Mouse (Mus musculus) limb, embryonic 14.5 days (tissue): ENCODE results near the gene Med21. TPM values are rescaled to one million over a fixed set of nuclear protein-coding genes. Genes with fewer than 3 reads are reported as not detected.

Source experiments
- ATAC-seq: fragments of 200-750 bp; cut with Nextera tagmentation; 2 replicates; pipeline ENCODE4 v1.8.0; 2017; ENCODE audit warnings: low read depth, moderate number of reproducible peaks, moderate TSS enrichment; ENCODE audit not compliant: low FRiP score
- DNase-seq: peaks from one replicate; pipeline ENCODE4 v3.0.0-alpha.2; 2015; ENCODE audit warnings: low spot score
- H3K27ac ChIP-seq: fragments of 300-500 bp; sonication (generic); replicated peaks from 2 replicates; pipeline ENCODE4 v1.5.1; 2014; ENCODE audit warnings: low read depth, mild to moderate bottlenecking, low read length, moderate library complexity, mixed read lengths
- H3K27me3 ChIP-seq: fragments of 300-500 bp; sonication (generic); 2 replicates; pipeline ENCODE4 v1.6.1; 2014; ENCODE audit warnings: low read length, mixed read lengths; ENCODE audit not compliant: control insufficient read depth, insufficient read depth
- H3K36me3 ChIP-seq: fragments of 300-500 bp; sonication (generic); 2 replicates; pipeline ENCODE4 v1.6.1; 2014; ENCODE audit warnings: mild to moderate bottlenecking, low read length, moderate library complexity, mixed read lengths; ENCODE audit not compliant: control insufficient read depth, insufficient read depth
- H3K4me1 ChIP-seq: fragments of 300-500 bp; sonication (generic); 2 replicates; pipeline ENCODE4 v1.6.1; 2014; ENCODE audit warnings: antibody characterized with exemption, low read length, mixed read lengths; ENCODE audit not compliant: control insufficient read depth, insufficient read depth
- H3K4me2 ChIP-seq: fragments of 300-500 bp; sonication (generic); replicated peaks from 2 replicates; pipeline ENCODE4 v1.6.1; 2014; ENCODE audit warnings: low read depth, mild to moderate bottlenecking, low read length, moderate library complexity; ENCODE audit not compliant: severe bottlenecking
- H3K4me3 ChIP-seq: fragments of 300-500 bp; sonication (generic); replicated peaks from 2 replicates; pipeline ENCODE4 v1.5.1; 2014; ENCODE audit warnings: low read length
- H3K9ac ChIP-seq: fragments of 300-500 bp; sonication (generic); 2 replicates; pipeline ENCODE4 v1.6.1; 2014; ENCODE audit warnings: mild to moderate bottlenecking, low read depth, low read length, moderate library complexity; ENCODE audit not compliant: severe bottlenecking
- H3K9me3 ChIP-seq: fragments of 300-500 bp; sonication (generic); 2 replicates; pipeline ENCODE4 v1.6.1; 2016; ENCODE audit warnings: low read length; ENCODE audit not compliant: control insufficient read depth
- POLR2A ChIP-seq: fragments of 200-500 bp; IDR thresholded peaks from 2 replicates; pipeline ENCODE4 v1.8.0; 2012; ENCODE audit warnings: inconsistent platforms, mild to moderate bottlenecking, moderate library complexity, borderline replicate concordance; ENCODE audit not compliant: insufficient read depth, insufficient read length; ENCODE audit errors: extremely low read depth
- WGBS: fragments of 180-500 bp; shearing (Covaris S2); extraction: QIAGEN DNeasy Blood & Tissue Kit; methylation state at CpG from one replicate; pipeline ENCODE4 v1.1.7; 2014; 5-methylcytosine and 5-hydroxymethylcytosine counted together
- polyA plus RNA-seq, 2 experiments: library from polyadenylated mRNA; depleted of rRNA in 1 of 2; stranded (reverse) in 1 of 2; unstranded in 1 of 2; fragments of >200 nt; fragmentation: Nextera tagmentation in 1 of 2; extraction: Ambion mirVana in 1 of 2; gene quantifications; 2 replicates each; pipeline versions ENCODE4 v1.2.1 to v1.2.3; 2012 to 2014

Gene Med21
- polyA plus RNA-seq, 2 experiments, result 116 to 141 TPM

DNA sequence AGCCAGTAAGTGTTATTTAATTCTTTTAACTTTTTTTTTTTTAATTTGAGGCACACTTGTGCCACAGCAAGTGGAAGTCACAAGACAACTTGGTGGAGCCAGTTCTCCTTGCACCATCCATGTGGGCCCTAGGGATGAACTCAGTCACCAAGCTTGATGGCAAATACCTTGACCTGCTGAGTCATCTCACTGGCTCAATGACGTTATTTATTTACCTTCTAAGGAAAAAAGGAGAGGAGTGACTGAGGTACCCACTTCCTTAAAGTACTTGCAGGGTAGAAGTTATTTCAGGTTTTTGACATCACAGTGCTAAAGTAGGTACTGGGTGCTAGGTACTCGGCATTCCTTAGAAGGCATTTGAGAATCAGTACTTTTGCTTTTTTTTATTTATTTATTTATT lies 23.1 kb downstream of the Med21 start:
- Histone ChIP-seq H3K36me3 (no peaks in the 10 kb centered on the region), H3K4me3 (no peak overlapping the region), H3K9ac (no peak overlapping the region), H3K9me3 (no peaks in the 10 kb centered on the region), H3K27ac (no peak overlapping the region), H3K27me3 (no peaks in the 10 kb centered on the region), H3K4me2 (no peak overlapping the region), H3K4me1 (no peaks in the 10 kb centered on the region)
- no peak for TF ChIP-seq POLR2A
- DNase-seq (no peak), ATAC-seq (no peak)
- WGBS, result 82% methylated on average over 2 of the region's 2 CpGs

- Histone ChIP-seq H3K27me3 (no peaks in the 10 kb centered on the region), H3K9ac (no peak overlapping the region), H3K9me3 (no peaks in the 10 kb centered on the region), H3K4me3 (no peak overlapping the region), H3K4me1 (no peaks in the 10 kb centered on the region), H3K27ac (no peak overlapping the region), H3K36me3 (no peaks in the 10 kb centered on the region), H3K4me2 (no peak overlapping the region)
- TF ChIP-seq POLR2A, result no peak
- WGBS, result 80% methylated on average over 6 of the region's 6 CpGs
- ATAC-seq (no peak), DNase-seq (no peak)
Measured at GRCm38 (mm10) chr6:146666811-146667210, 24.5 kb downstream of the Med21 start.

DNA sequence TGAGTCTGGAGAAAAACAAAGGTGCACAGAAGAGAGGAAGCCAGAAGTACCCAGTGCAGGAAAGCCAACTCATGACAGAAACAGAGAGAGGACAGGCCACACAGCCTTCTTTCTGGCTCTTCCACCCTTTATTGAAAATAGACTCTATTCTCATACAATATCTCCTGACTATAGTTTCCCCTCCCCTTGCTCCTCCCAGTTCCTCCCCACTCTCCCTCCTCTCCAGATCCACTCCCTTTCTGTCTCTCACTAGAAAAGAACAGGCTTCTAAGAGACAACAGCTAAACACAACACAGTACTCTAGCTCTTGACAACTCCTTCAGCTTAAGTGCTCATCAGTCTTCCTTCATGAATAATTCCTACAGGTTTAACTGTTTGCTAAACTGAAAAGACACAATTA lies 26.3 kb downstream of the Med21 start:
- Histone ChIP-seq H3K27me3 (no peaks in the 10 kb centered on the region), H3K9ac (no peak overlapping the region), H3K4me1 (no peaks in the 10 kb centered on the region), H3K36me3 (no peaks in the 10 kb centered on the region), H3K9me3 (no peaks in the 10 kb centered on the region), H3K27ac (no peak overlapping the region), H3K4me3 (no peak overlapping the region), H3K4me2 (no peak overlapping the region)
- no peak for ATAC-seq
- DNase-seq, result no peak
- no peak for TF ChIP-seq POLR2A

GRCm38 (mm10) chr6:146670956-146671855 lies 28.9 kb downstream of the Med21 start:
- H3K27me3 ChIP-seq, result no peaks in the 10 kb centered on the region
- no peak for TF ChIP-seq POLR2A
- 86% methylated on average over 15 of the region's 15 CpGs for WGBS
- H3K36me3 ChIP-seq, result no peaks in the 10 kb centered on the region
- H3K4me1 ChIP-seq, result no peaks in the 10 kb centered on the region
- H3K9me3 ChIP-seq, result no peaks in the 10 kb centered on the region
- ATAC-seq, result no peak
- H3K27ac ChIP-seq, result no peak overlapping the region
- no peak overlapping the region for H3K4me3 ChIP-seq
- no peak overlapping the region for H3K4me2 ChIP-seq
- DNase-seq, result no peak
- no peak overlapping the region for H3K9ac ChIP-seq

DNA sequence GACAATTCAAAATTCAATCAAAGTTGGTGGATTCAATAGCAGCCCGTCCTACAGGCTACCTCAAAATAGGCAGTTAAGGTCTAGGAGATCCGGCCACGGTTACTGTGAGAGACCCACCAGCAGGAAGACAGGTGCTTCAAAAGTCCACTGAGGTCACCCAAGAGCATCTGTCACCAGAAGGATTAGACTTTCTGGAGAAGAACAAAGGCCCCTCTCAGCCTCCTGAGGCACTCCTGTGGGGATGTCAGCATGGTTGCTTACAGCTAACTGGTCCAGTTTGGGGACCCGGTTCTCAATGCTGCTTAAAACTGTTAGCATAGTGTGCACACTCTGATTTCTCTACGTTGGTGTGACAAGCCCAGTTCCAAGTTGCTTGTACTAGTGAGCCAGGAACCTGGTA lies 29.8 kb downstream of the Med21 start:
- Histone ChIP-seq H3K9me3 (no peaks in the 10 kb centered on the region), H3K4me2 (no peak overlapping the region), H3K9ac (no peak overlapping the region), H3K27ac (no peak overlapping the region), H3K4me3 (no peak overlapping the region), H3K27me3 (no peaks in the 10 kb centered on the region), H3K36me3 (no peaks in the 10 kb centered on the region), H3K4me1 (no peaks in the 10 kb centered on the region)
- WGBS, result 75% methylated on average over 5 of the region's 5 CpGs
- no peak for DNase-seq
- TF ChIP-seq POLR2A, result no peak
- no peak for ATAC-seq
